Mouse (Mus musculus): Measurements from ENCODE around the gene Pnkd. TPM values are rescaled to one million over a fixed set of nuclear protein-coding genes. Genes with fewer than 3 reads are reported as not detected.

Pnkd gene
- total RNA-seq, 2 experiments from 2014 or later: 68.2 to 83.0 TPM

GRCm38 (mm10) chr1:74397268-74397918 is 112.7 kb downstream of the Pnkd start:
- peak; percentile 98 to 99 for DNase-seq (ENCODE audit: low spot score in 2 of 2)

GRCm38 (mm10) chr1:74397919-74398451 is 113.3 kb downstream of the Pnkd start:
- DNase-seq (ENCODE audit: low spot score in 2 of 2): peak; percentile 66 to 68

GRCm38 (mm10) chr1:74400531-74400930 is 115.8 kb downstream of the Pnkd start:
- no peak for DNase-seq (ENCODE audit: low spot score in 2 of 2)

GRCm38 (mm10) chr1:74401015-74401702 is 116.4 kb downstream of the Pnkd start:
- DNase-seq (ENCODE audit: low spot score in 2 of 2): no peak

Small RNA genes lying within 50 kb of the gene (microRNA-seq; reads per million reads assigned to microRNA genes)
- gene Mir26b (ENCODE audit: borderline number of aligned reads in 2 of 2): 22,704 to 32,493 reads per million in 2 experiments

Other genes with a start within 250 kb of the Pnkd start
- 100 to 1,000 TPM; 389 to 450 TPM for gene Tns1, start 160.5 kb upstream of the Pnkd start, total RNA-seq (2021)
- gene Rufy4, start 159.4 kb upstream of the Pnkd start, total RNA-seq (2021): 1 to 10 TPM; 1.3 to 2.0 TPM
- under 1 TPM in 1 of 2 experiments, not detected in 1; 0.13 TPM for gene Cxcr2, start 130.9 kb upstream of the Pnkd start, total RNA-seq (2021)
- gene Cxcr1, start 90.3 kb upstream of the Pnkd start, total RNA-seq (2021): not detected
- 100 to 1,000 TPM; 174 to 191 TPM for gene Arpc2, start 48.8 kb upstream of the Pnkd start, total RNA-seq (2021)
- not detected for gene Gpbar1, start 6.4 kb upstream of the Pnkd start, total RNA-seq (2021)
- 100 to 1,000 TPM; 158 to 197 TPM for gene Aamp, start 192 bp upstream of the Pnkd start, total RNA-seq (2021)
- 100 to 1,000 TPM; 106 to 113 TPM for gene Tmbim1, start 20.7 kb downstream of the Pnkd start, total RNA-seq (2021)
- gene Catip, start 77.2 kb downstream of the Pnkd start, total RNA-seq (2021): under 1 TPM; 0.33 to 0.35 TPM
- gene Slc11a1, start 90.3 kb downstream of the Pnkd start, total RNA-seq (2021): 10 to 100 TPM in 1 of 2 experiments, 1 to 10 TPM in 1; 9.5 to 20.5 TPM
- gene Ctdsp1, start 106.6 kb downstream of the Pnkd start, total RNA-seq (2021): 100 to 1,000 TPM; 133 to 136 TPM
- 1 to 10 TPM; 1.8 to 1.9 TPM for gene Vil1, start 124.4 kb downstream of the Pnkd start, total RNA-seq (2021)
- 10 to 100 TPM; 22.9 to 25.8 TPM for gene Cnot9, start 221.1 kb downstream of the Pnkd start, total RNA-seq (2021)

Data from adrenal gland, adult 18-20 months (tissue).